Mouse (Mus musculus): Measurements from ENCODE around the gene Nrip1. TPM values are rescaled to one million over a fixed set of nuclear protein-coding genes. Genes with fewer than 3 reads are reported as not detected.

Gene Nrip1
- polyA plus RNA-seq, 1 experiment from 2014 or later: 52.6 TPM

DNA sequence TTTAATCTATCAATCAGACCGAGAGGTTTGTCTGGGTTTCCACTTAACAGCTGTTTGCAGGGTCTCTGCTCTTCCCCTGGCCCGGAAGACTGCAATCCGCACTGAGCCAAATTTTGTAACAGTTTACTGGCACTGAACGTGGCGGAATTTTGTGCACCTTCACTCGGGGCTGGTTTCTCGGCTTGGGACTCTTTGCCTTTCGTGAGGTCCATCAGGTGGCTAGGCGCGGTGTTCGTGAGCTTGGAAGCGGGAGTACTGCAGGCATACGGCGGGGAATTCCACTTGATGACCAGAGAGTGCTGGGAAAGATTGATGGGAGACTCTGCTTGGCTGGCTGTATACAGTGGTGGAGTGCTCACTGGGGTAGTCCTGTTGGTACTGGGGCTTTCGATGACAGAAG is 81.0 kb downstream of the Nrip1 start:
- WGBS: 88% methylated on average over 15 of the region's 15 CpGs
- peaks cover 37% of the 10 kb centered on the region for H3K36me3 ChIP-seq
- ATAC-seq (ENCODE audit: insufficient number of reproducible peaks, insufficient read depth, low FRiP score, low TSS enrichment): no peak; the same call in 1 of the 2 replicates

DNA sequence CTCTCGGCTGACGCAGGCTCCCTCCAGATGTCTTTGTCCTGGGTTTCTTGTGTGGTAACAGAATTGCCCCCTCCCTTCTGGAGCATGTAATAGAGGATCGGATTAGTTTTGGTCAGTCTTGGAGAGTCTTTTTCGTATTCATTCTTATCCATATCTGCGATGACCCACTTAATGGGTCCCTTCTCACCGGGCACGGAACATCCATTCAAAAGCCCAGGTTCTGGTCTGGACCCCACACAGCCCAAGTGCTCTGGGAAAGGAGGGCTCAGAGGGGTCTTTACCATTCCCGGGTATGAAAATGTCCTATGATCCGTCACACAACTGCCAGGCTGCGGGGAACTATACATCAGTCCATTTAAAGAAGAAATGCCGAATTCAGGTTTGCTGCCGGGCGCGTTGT is 82.3 kb downstream of the Nrip1 start:
- Histone ChIP-seq H3K27me3 (no peaks in the 10 kb centered on the region), H3K27ac (no peak overlapping the region), H3K36me3 (peaks cover 37% of the 10 kb centered on the region), H3K4me2 (replicated peaks) (no peak overlapping the region), H3K9ac (no peak overlapping the region), H3K4me3 (no peak overlapping the region), H3K9me3 (no peaks in the 10 kb centered on the region), H3K4me1 (no peaks in the 10 kb centered on the region)
- 91% methylated on average over 14 of the region's 14 CpGs for WGBS
- no peak for ATAC-seq (ENCODE audit: insufficient number of reproducible peaks, insufficient read depth, low FRiP score, low TSS enrichment)

More for the DNA sequence above, 81.0 kb downstream of the Nrip1 start:
- Histone ChIP-seq H3K4me2 (replicated peaks) (no peak overlapping the region), H3K9me3 (no peaks in the 10 kb centered on the region), H3K9ac (no peak overlapping the region), H3K4me1 (no peaks in the 10 kb centered on the region), H3K27me3 (no peaks in the 10 kb centered on the region), H3K27ac (no peak overlapping the region), H3K4me3 (no peak overlapping the region)

DNA sequence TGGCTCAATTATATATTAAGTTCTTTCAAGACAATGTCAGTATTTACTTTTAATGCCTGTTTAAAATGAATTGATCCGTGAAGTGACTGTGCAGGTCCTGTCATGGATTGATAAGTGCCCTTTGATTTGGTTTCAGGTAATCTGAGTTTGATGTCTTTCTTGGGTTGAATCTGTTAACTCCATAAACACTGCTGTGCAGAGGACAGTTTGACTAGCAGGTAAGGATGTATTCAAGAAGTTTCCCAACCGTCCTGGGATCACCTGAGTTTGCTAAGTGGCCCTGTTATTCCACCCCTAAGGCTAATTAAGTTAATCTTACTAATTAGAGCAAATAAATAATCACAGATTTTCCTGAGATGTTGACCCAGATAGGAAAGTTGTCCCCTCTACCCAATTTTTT is 84.1 kb downstream of the Nrip1 start:
- Histone ChIP-seq H3K27ac (no peak overlapping the region), H3K9ac (no peak overlapping the region), H3K9me3 (no peaks in the 10 kb centered on the region), H3K4me3 (no peak overlapping the region), H3K27me3 (no peaks in the 10 kb centered on the region), H3K4me2 (replicated peaks) (no peak overlapping the region), H3K4me1 (no peaks in the 10 kb centered on the region), H3K36me3 (peaks cover 35% of the 10 kb centered on the region)
- 58% methylated on average over 2 of the region's 2 CpGs for WGBS
- ATAC-seq (ENCODE audit: insufficient number of reproducible peaks, insufficient read depth, low FRiP score, low TSS enrichment): no peak

DNA sequence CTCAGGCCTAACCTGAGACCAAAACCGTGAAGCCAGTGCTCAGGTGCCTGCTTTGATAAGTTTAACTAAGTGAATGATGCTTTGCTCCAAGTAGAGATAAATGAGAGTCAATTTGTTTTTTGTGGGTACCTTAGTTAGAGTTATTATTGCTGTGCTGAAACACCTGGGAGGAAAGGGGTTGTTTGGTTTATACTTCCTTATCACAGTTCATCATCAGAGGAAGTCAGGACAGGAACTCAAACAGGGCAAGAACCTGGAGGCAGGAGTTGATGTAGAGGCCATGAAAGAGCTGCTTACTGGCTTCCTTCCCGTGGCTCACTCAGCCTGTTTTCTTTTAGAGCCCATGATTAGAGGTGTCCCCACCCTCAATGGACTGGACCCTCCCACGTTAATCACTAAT is 89.8 kb downstream of the Nrip1 start:
- Histone ChIP-seq H3K4me3 (no peak overlapping the region), H3K36me3 (no peaks in the 10 kb centered on the region), H3K4me2 (replicated peaks) (no peak overlapping the region), H3K4me1 (no peaks in the 10 kb centered on the region), H3K27me3 (no peaks in the 10 kb centered on the region), H3K27ac (no peak overlapping the region), H3K9ac (no peak overlapping the region), H3K9me3 (no peaks in the 10 kb centered on the region)
- no peak for ATAC-seq (ENCODE audit: insufficient number of reproducible peaks, insufficient read depth, low FRiP score, low TSS enrichment)
- 67% methylated on average over 3 of the region's 3 CpGs for WGBS

DNA sequence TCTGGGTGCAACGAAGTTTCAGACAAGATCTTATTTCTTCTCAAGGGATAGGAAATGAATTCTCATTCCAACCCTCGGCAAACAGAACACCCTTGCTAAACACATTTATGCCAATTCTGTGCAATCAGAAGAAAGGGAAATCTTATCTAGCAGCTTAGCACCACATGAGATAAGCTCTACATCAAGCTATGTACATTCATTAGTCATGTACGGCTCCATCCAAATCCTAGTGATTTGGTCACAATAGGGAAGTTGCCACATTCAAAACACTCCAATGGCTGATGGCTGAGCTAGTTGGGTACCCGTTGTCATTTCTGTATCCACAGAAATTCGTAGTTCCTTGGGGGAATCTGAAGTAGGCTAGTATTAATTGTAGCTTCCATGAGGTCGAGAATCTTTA is 91.8 kb downstream of the Nrip1 start:
- WGBS: 87% methylated on average over 6 of the region's 6 CpGs

DNA sequence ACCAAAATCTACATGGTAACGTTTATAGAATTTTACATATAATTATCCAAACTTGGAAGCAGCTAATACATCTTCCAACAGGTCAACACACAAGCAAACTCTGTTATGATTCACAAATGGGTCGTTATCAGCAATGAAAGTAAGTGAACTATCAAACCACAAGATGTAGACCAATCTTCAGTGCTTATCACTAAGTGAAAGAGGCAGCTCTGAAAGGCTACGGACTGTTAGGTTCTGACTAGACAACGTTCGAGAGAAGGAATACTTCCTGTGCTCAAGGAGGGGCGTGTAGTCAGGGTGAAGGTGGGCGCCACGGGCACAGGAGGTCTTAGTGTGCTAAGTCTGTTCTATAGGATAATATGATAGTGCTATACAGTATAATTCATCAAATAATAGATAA is 93.3 kb downstream of the Nrip1 start:
- Histone ChIP-seq H3K9ac (no peak overlapping the region), H3K36me3 (no peaks in the 10 kb centered on the region), H3K9me3 (no peaks in the 10 kb centered on the region), H3K27ac (no peak overlapping the region), H3K4me2 (replicated peaks) (no peak overlapping the region), H3K27me3 (no peaks in the 10 kb centered on the region), H3K4me3 (no peak overlapping the region), H3K4me1 (no peaks in the 10 kb centered on the region)
- no peak for ATAC-seq (ENCODE audit: insufficient number of reproducible peaks, insufficient read depth, low FRiP score, low TSS enrichment)
- WGBS: 89% methylated on average over 8 of the region's 8 CpGs

More for the DNA sequence above, 91.8 kb downstream of the Nrip1 start:
- no peak overlapping the region for H3K9ac ChIP-seq
- no peak overlapping the region for H3K4me2 ChIP-seq (replicated peaks)
- no peaks in the 10 kb centered on the region for H3K36me3 ChIP-seq
- H3K4me1 ChIP-seq: no peaks in the 10 kb centered on the region
- H3K9me3 ChIP-seq: no peaks in the 10 kb centered on the region
- H3K27me3 ChIP-seq: no peaks in the 10 kb centered on the region
- no peak for ATAC-seq (ENCODE audit: insufficient number of reproducible peaks, insufficient read depth, low FRiP score, low TSS enrichment)
- no peak overlapping the region for H3K4me3 ChIP-seq
- no peak overlapping the region for H3K27ac ChIP-seq

DNA sequence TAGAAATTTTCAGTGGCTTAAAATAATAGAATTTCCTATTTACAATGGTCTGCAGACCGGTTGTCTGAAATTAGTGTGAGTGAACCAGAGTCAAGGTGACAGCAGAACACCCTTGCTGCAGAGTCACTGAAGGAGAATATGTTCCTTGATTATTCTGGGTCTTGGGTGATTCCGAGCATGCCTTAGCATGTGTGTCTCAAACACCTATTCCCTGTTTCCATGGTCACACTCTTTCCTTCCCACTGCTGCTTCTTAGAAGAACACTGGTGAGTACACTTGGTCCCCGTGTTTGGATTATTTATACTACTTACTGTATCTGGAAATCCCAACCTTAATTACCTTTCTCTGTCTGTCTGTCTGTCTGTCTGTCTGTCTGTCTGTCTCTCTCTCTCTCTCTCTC is 97.4 kb downstream of the Nrip1 start:
- H3K9ac ChIP-seq: no peak overlapping the region
- 79% methylated on average over 3 of the region's 3 CpGs for WGBS
- no peak overlapping the region for H3K4me2 ChIP-seq (replicated peaks)
- no peak overlapping the region for H3K4me3 ChIP-seq
- no peak overlapping the region for H3K27ac ChIP-seq
- ATAC-seq (ENCODE audit: insufficient number of reproducible peaks, insufficient read depth, low FRiP score, low TSS enrichment): no peak
- H3K9me3 ChIP-seq: no peaks in the 10 kb centered on the region
- H3K4me1 ChIP-seq: no peaks in the 10 kb centered on the region
- H3K27me3 ChIP-seq: no peaks in the 10 kb centered on the region
- H3K36me3 ChIP-seq: no peaks in the 10 kb centered on the region

DNA sequence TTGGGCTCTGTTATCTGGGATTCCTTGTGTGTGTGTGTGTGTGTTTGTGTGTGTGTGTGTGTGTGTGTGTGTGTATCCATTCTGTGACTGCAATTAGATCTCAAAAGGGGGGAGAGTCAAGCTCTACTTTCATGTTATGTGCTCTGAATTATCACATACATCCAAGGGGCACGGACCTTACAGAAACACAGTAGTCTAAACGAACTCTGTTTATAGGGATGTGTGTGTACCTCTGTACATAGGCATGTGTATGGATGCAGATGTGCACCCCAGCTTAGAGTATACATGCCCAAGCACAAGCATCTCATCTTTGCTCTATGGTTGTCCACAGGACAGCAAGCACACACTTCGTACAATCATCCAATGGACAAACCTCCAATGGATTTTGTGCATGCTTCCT is 98.0 kb downstream of the Nrip1 start:
- no peak overlapping the region for H3K4me3 ChIP-seq
- H3K9ac ChIP-seq: no peak overlapping the region
- no peak overlapping the region for H3K27ac ChIP-seq
- H3K27me3 ChIP-seq: no peaks in the 10 kb centered on the region
- H3K36me3 ChIP-seq: no peaks in the 10 kb centered on the region
- no peaks in the 10 kb centered on the region for H3K4me1 ChIP-seq
- ATAC-seq (ENCODE audit: insufficient number of reproducible peaks, insufficient read depth, low FRiP score, low TSS enrichment): no peak
- 88% methylated on average over 3 of the region's 3 CpGs for WGBS
- no peak overlapping the region for H3K4me2 ChIP-seq (replicated peaks)
- H3K9me3 ChIP-seq: no peaks in the 10 kb centered on the region

DNA sequence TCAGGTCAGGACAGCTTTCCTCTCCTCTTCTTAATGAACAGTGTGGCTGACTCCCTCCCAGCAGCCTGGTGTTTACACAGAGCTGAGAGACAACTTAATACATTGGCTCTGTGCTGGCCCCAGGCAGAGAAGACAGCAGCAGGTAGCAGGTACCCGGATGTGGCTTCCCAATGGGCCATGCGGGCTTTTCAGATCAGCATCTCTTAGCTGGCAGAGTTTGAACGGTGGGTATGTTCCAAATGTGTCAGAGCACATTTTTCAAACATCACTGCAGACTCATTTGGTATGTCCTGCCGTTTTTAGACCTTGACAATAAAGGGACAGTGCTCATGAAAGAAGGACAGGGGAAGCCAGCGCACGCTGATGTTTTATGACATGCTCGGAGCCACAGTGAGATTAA is 98.5 kb downstream of the Nrip1 start:
- Histone ChIP-seq H3K4me3 (no peak overlapping the region), H3K27ac (no peak overlapping the region), H3K4me1 (no peaks in the 10 kb centered on the region), H3K27me3 (no peaks in the 10 kb centered on the region), H3K4me2 (replicated peaks) (no peak overlapping the region), H3K9ac (no peak overlapping the region), H3K9me3 (no peaks in the 10 kb centered on the region), H3K36me3 (no peaks in the 10 kb centered on the region)
- WGBS: 80% methylated on average over 7 of the region's 7 CpGs
- ATAC-seq (ENCODE audit: insufficient number of reproducible peaks, insufficient read depth, low FRiP score, low TSS enrichment): no peak

DNA sequence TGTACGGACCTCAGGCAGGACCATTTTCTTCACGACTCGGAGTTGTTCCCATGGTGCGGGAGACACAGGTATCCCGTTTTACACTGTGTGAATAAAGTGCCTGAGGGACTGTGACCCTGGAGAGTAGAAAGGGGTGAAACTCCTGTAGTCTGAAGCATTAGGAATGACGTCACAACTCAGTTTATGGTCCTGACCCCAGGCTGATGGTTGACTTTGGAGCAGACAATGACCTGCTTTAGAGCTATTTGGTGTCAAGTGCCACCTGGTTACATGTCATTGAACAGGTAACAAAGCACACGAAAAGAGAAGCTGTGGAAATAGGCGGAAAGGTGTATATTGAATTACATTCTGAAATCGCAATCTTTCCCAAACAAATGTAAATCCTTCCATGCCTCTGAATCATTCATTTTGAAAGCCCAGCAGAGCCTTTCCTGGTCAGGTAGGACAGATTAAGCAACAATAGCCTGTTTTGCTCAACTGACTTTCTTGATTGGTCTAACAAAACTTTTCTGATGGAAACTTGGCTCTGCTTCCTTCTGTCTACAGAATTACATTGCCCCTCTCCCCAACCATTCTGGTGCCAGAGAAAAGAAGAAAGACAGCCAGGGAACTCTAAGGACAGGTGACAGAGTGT is 106.9 kb downstream of the Nrip1 start:
- WGBS: 66% methylated on average over 9 of the region's 9 CpGs
- no peak overlapping the region for H3K9ac ChIP-seq
- no peak for ATAC-seq (ENCODE audit: insufficient number of reproducible peaks, insufficient read depth, low FRiP score, low TSS enrichment)

DNA sequence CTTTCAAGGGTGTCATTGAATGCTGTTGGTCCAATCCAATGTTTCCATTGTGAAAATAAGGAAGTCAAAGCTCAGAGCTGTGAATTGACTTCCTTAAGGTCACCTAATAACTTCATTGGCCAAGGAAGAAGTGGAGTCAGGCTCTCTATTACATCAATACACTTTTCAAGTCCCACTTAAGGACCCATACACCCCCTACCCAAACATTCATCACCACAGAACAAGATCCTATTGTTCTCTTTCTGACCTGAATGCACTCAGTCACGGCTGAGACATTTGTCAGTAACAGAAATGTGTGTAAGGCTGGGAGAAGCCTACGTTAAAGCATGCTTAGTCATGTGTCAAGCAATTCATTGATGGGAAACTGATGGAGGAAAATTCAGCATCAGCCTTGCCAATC is 107.8 kb downstream of the Nrip1 start:
- H3K4me1 ChIP-seq: no peaks in the 10 kb centered on the region
- H3K36me3 ChIP-seq: no peaks in the 10 kb centered on the region
- H3K27me3 ChIP-seq: no peaks in the 10 kb centered on the region
- H3K9me3 ChIP-seq: no peaks in the 10 kb centered on the region
- H3K27ac ChIP-seq: no peak overlapping the region
- H3K4me3 ChIP-seq: no peak overlapping the region
- 18% methylated on average over 2 of the region's 2 CpGs for WGBS
- no peak for ATAC-seq (ENCODE audit: insufficient number of reproducible peaks, insufficient read depth, low FRiP score, low TSS enrichment)
- H3K4me2 ChIP-seq (replicated peaks): no peak overlapping the region
- no peak overlapping the region for H3K9ac ChIP-seq

More for the DNA sequence above, 106.9 kb downstream of the Nrip1 start:
- Histone ChIP-seq H3K36me3 (no peaks in the 10 kb centered on the region), H3K4me1 (no peaks in the 10 kb centered on the region), H3K9me3 (no peaks in the 10 kb centered on the region), H3K4me3 (no peak overlapping the region), H3K27me3 (no peaks in the 10 kb centered on the region), H3K27ac (no peak overlapping the region), H3K4me2 (replicated peaks) (no peak overlapping the region)

DNA sequence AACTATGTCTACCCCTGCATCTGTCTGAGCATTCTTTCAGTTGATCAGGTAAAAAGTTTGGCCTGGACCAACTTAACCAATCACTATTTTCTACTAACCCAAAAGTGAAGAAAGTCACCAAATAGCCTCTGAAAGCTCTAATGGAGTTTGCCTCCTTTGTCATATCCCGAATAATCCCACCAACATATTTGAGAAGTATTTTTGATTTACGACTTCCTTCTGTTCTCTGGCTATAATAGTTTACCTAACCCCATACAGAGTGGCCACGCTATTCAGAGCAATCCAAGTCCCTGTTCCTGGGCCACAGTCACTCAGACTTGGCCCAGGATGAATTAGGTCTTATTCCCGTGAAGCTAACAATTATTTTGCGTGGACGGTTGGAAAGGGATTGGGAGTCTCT is 108.3 kb downstream of the Nrip1 start:
- no peak overlapping the region for H3K27ac ChIP-seq
- H3K4me3 ChIP-seq: no peak overlapping the region
- 83% methylated on average over 6 of the region's 6 CpGs for WGBS
- no peaks in the 10 kb centered on the region for H3K27me3 ChIP-seq
- no peaks in the 10 kb centered on the region for H3K36me3 ChIP-seq
- H3K4me1 ChIP-seq: no peaks in the 10 kb centered on the region
- ATAC-seq (ENCODE audit: insufficient number of reproducible peaks, insufficient read depth, low FRiP score, low TSS enrichment): no peak
- H3K9ac ChIP-seq: no peak overlapping the region
- H3K4me2 ChIP-seq (replicated peaks): no peak overlapping the region
- H3K9me3 ChIP-seq: no peaks in the 10 kb centered on the region

DNA sequence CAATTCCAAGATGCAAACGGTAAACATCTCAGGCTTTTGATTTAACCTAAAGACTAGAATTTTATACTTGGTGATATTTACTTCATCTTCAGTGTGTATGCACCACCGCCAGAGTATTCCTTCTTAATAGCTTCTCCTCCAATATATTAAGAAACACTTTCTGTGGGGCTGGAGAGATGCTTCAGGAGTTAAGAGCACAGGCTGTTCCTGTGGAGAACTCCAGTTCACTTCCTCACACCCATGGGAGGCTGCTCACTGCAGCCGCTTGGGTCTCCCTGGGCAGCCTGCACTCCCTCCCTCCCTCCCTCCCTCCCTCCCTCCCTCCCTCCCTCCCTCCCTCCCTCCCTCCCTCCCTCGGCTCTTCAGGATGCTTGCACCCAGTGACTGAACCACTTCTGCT is 110.2 kb downstream of the Nrip1 start:
- no peak overlapping the region for H3K4me2 ChIP-seq (replicated peaks)
- H3K9me3 ChIP-seq: no peaks in the 10 kb centered on the region
- H3K4me3 ChIP-seq: no peak overlapping the region
- 62% methylated on average over 4 of the region's 4 CpGs for WGBS
- no peaks in the 10 kb centered on the region for H3K4me1 ChIP-seq
- H3K27me3 ChIP-seq: no peaks in the 10 kb centered on the region
- H3K27ac ChIP-seq: no peak overlapping the region
- ATAC-seq (ENCODE audit: insufficient number of reproducible peaks, insufficient read depth, low FRiP score, low TSS enrichment): no peak
- H3K36me3 ChIP-seq: no peaks in the 10 kb centered on the region
- no peak overlapping the region for H3K9ac ChIP-seq

All from embryonic facial prominence, embryonic 12.5 days (tissue).